Mouse (Mus musculus) embryonic fibroblast, embryonic 13.5 days (primary cell): ENCODE measurements around the gene Sox12.

Source experiments
- CTCF ChIP-seq: IDR thresholded peaks from 2 replicates; pipeline ENCODE4 v1.5.1; 2011; ENCODE audit warnings: mild to moderate bottlenecking, control low read depth, low read length, moderate library complexity, borderline replicate concordance; ENCODE audit not compliant: insufficient read depth
- POLR2A ChIP-seq: IDR thresholded peaks from 2 replicates; pipeline ENCODE4 v1.6.1; 2011; ENCODE audit warnings: low read depth, mild to moderate bottlenecking, control low read depth, low read length, moderate library complexity

DNA sequence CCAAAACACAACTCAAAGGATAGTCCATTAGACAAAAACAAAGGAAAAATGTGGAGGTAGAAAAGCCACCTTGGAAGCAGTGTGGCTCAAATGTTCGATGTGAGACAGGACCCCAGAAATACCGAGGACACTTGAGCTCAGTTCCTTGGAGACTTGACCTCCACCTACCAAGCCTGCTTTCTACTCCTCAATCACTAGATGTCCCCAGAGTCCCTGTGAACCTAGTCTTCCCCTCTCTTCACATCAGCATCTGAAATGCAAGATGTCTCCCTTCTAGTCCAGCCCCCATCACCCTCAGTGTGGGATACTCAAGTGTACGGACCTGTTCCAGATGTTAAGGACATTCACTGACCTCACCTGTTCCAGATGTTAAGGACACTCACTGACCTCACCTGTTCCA lies 5.1 kb downstream of the Sox12 start:
- TF ChIP-seq CTCF (peak; percentile 34; the same call in 1 of the 2 replicates), POLR2A (no peak; the same call in 1 of the 2 replicates)
